Mouse (Mus musculus) lung, postnatal 0 days (tissue): ENCODE data around the gene Bach2.

ENCODE experiments used
- CTCF ChIP-seq: IDR thresholded peaks from 2 replicates; pipeline ENCODE4 v1.5.1; 2016; ENCODE audit warnings: antibody characterized with exemption, mild to moderate bottlenecking
- EP300 ChIP-seq: IDR thresholded peaks from 2 replicates; pipeline ENCODE4 v1.6.1; 2016; ENCODE audit warnings: antibody characterized with exemption, mild to moderate bottlenecking, control low read depth

GRCm38 (mm10) chr4:32571441-32571840, 332.8 kb downstream of the Bach2 start:
- no peak for TF ChIP-seq CTCF
- no peak for TF ChIP-seq EP300
